Mouse (Mus musculus): Measurements from ENCODE around the gene Gm9918. TPM values are rescaled to one million over a fixed set of nuclear protein-coding genes. Genes with fewer than 3 reads are reported as not detected.
A peak's percentile ranks its signal among the peaks of the same experiment; 100 is the strongest.

The Gm9918 gene
- polyA plus RNA-seq, 1 experiment = not detected

GRCm38 (mm10) chr15:102295633-102296367 lies 25.4 kb downstream of the Gm9918 start, which contains the start of gene Espl1:
TSS of gene Espl1 (plus strand) at chr15:102296266.
- Histone ChIP-seq H3K4me1 (ENCODE audit: control insufficient read depth, insufficient read depth, low read length) (peaks cover 3% of the 10 kb centered on the region), H3K27ac (ENCODE audit: insufficient read depth, low read depth, low read length) (no peak within 1 kb of the TSS), H3K4me3 (ENCODE audit: insufficient read depth, low read length) (peak within 1 kb of the TSS; percentile 85)
- no peak for TF ChIP-seq POLR2A (IDR thresholded peaks at IDR 0.05; ENCODE audit: borderline replicate concordance, low read depth, low read length)
- no peak for TF ChIP-seq CTCF (IDR thresholded peaks at IDR 0.05; ENCODE audit: low read depth, low read length)

GRCm38 (mm10) chr15:102296368-102297006 lies 26.1 kb downstream of the Gm9918 start:
- Histone ChIP-seq H3K4me3 (ENCODE audit: insufficient read depth, low read length) (peak overlapping the region; percentile 85), H3K4me1 (ENCODE audit: control insufficient read depth, insufficient read depth, low read length) (peaks cover 3% of the 10 kb centered on the region), H3K27ac (ENCODE audit: insufficient read depth, low read depth, low read length) (no peak overlapping the region)
- no peak for TF ChIP-seq CTCF (IDR thresholded peaks at IDR 0.05; ENCODE audit: low read depth, low read length)
- 0 out of 2 replicates have a peak, but pooled peaks have one; percentile 61 for TF ChIP-seq POLR2A (IDR thresholded peaks at IDR 0.05; ENCODE audit: borderline replicate concordance, low read depth, low read length)

- H3K27ac ChIP-seq (ENCODE audit: insufficient read depth, low read depth, low read length) = no peak overlapping the region
- TF ChIP-seq POLR2A (IDR thresholded peaks at IDR 0.05; ENCODE audit: borderline replicate concordance, low read depth, low read length) (no peak), CTCF (IDR thresholded peaks at IDR 0.05; ENCODE audit: low read depth, low read length) (no peak)
Measured at GRCm38 (mm10) chr15:102302542-102302941, 32.2 kb downstream of the Gm9918 start.

GRCm38 (mm10) chr15:102308717-102309116 lies 38.4 kb downstream of the Gm9918 start:
- TF ChIP-seq CTCF (IDR thresholded peaks at IDR 0.05; ENCODE audit: low read depth, low read length) (no peak), POLR2A (IDR thresholded peaks at IDR 0.05; ENCODE audit: borderline replicate concordance, low read depth, low read length) (no peak)
- Histone ChIP-seq H3K4me1 (ENCODE audit: control insufficient read depth, insufficient read depth, low read length) (peaks cover 17% of the 10 kb centered on the region), H3K4me3 (ENCODE audit: insufficient read depth, low read length) (no peak overlapping the region), H3K27ac (ENCODE audit: insufficient read depth, low read depth, low read length) (no peak overlapping the region)

More at GRCm38 (mm10) chr15:102302542-102302941, 32.2 kb downstream of the Gm9918 start:
- Histone ChIP-seq H3K4me1 (ENCODE audit: control insufficient read depth, insufficient read depth, low read length) (no peaks in the 10 kb centered on the region; the same call in 1 of the 2 replicates), H3K4me3 (ENCODE audit: insufficient read depth, low read length) (no peak overlapping the region)

- TF ChIP-seq POLR2A (IDR thresholded peaks at IDR 0.05; ENCODE audit: borderline replicate concordance, low read depth, low read length) (no peak), CTCF (IDR thresholded peaks at IDR 0.05; ENCODE audit: low read depth, low read length) (no peak)
- Histone ChIP-seq H3K27ac (ENCODE audit: insufficient read depth, low read depth, low read length) (no peak overlapping the region), H3K4me1 (ENCODE audit: control insufficient read depth, insufficient read depth, low read length) (peaks cover 26% of the 10 kb centered on the region), H3K4me3 (ENCODE audit: insufficient read depth, low read length) (no peak overlapping the region)
Measured at GRCm38 (mm10) chr15:102310074-102310845, 39.9 kb downstream of the Gm9918 start.

GRCm38 (mm10) chr15:102311489-102311888 lies 41.1 kb downstream of the Gm9918 start:
- Histone ChIP-seq H3K4me1 (ENCODE audit: control insufficient read depth, insufficient read depth, low read length) (peaks cover 34% of the 10 kb centered on the region), H3K4me3 (ENCODE audit: insufficient read depth, low read length) (no peak overlapping the region), H3K27ac (ENCODE audit: insufficient read depth, low read depth, low read length) (peak overlapping the region; percentile 29)
- TF ChIP-seq POLR2A (IDR thresholded peaks at IDR 0.05; ENCODE audit: borderline replicate concordance, low read depth, low read length) (no peak), CTCF (IDR thresholded peaks at IDR 0.05; ENCODE audit: low read depth, low read length) (no peak)

- peaks cover 34% of the 10 kb centered on the region for H3K4me1 ChIP-seq (ENCODE audit: control insufficient read depth, insufficient read depth, low read length)
- TF ChIP-seq CTCF (IDR thresholded peaks at IDR 0.05; ENCODE audit: low read depth, low read length) (no peak), POLR2A (IDR thresholded peaks at IDR 0.05; ENCODE audit: borderline replicate concordance, low read depth, low read length) (no peak)
- peak overlapping the region; percentile 54 for H3K27ac ChIP-seq (ENCODE audit: insufficient read depth, low read depth, low read length)
- no peak overlapping the region for H3K4me3 ChIP-seq (ENCODE audit: insufficient read depth, low read length)
Measured at GRCm38 (mm10) chr15:102315292-102315691, 44.9 kb downstream of the Gm9918 start.

GRCm38 (mm10) chr15:102316263-102316662 lies 45.9 kb downstream of the Gm9918 start:
- Histone ChIP-seq H3K4me3 (ENCODE audit: insufficient read depth, low read length) (no peak overlapping the region), H3K27ac (ENCODE audit: insufficient read depth, low read depth, low read length) (peak overlapping the region; percentile 54), H3K4me1 (ENCODE audit: control insufficient read depth, insufficient read depth, low read length) (peaks cover 26% of the 10 kb centered on the region)
- no peak for TF ChIP-seq POLR2A (IDR thresholded peaks at IDR 0.05; ENCODE audit: borderline replicate concordance, low read depth, low read length)
- peak; percentile 57; the same call in 1 of the 2 replicates for TF ChIP-seq CTCF (IDR thresholded peaks at IDR 0.05; ENCODE audit: low read depth, low read length)

Other genes with a start within 250 kb of the Gm9918 start
- not detected in 2 replicates for gene Krt18, start 242.4 kb upstream of the Gm9918 start, polyA plus RNA-seq (2012; ENCODE audit: insufficient read depth, insufficient read length, missing spikeins)
- gene Eif4b, start 196.8 kb upstream of the Gm9918 start, polyA plus RNA-seq (2012; ENCODE audit: insufficient read depth, insufficient read length, missing spikeins) = 188 and 222 TPM in 2 replicates
- gene Tns2, start 170.2 kb upstream of the Gm9918 start, polyA plus RNA-seq (2012; ENCODE audit: insufficient read depth, insufficient read length, missing spikeins) = 1.4 and 2.1 TPM in 2 replicates
- 20.8 and 21.4 TPM in 2 replicates for gene Spryd3, start 134.3 kb upstream of the Gm9918 start, polyA plus RNA-seq (2012; ENCODE audit: insufficient read depth, insufficient read length, missing spikeins)
- gene Igfbp6, start 126.2 kb upstream of the Gm9918 start, polyA plus RNA-seq (2012; ENCODE audit: insufficient read depth, insufficient read length, missing spikeins) = not detected in 2 replicates
- 0.50 TPM in 1 of 2 replicates, not detected in the other for gene Soat2, start 120.0 kb upstream of the Gm9918 start, polyA plus RNA-seq (2012; ENCODE audit: insufficient read depth, insufficient read length, missing spikeins)
- 71.6 and 79.5 TPM in 2 replicates for gene Zfp740, start 67.3 kb upstream of the Gm9918 start, polyA plus RNA-seq (2012; ENCODE audit: insufficient read depth, insufficient read length, missing spikeins)
- 60.4 and 60.5 TPM in 2 replicates for gene Csad, start 65.8 kb upstream of the Gm9918 start, polyA plus RNA-seq (2012; ENCODE audit: insufficient read depth, insufficient read length, missing spikeins)
- gene Itgb7, start 38.6 kb upstream of the Gm9918 start, polyA plus RNA-seq (2012; ENCODE audit: insufficient read depth, insufficient read length, missing spikeins) = 32.3 and 35.8 TPM in 2 replicates
- gene Rarg, start 13.0 kb upstream of the Gm9918 start, polyA plus RNA-seq (2012; ENCODE audit: insufficient read depth, insufficient read length, missing spikeins) = 29.8 and 30.4 TPM in 2 replicates
- gene Mfsd5, start 8.9 kb downstream of the Gm9918 start, polyA plus RNA-seq (2012; ENCODE audit: insufficient read depth, insufficient read length, missing spikeins) = 71.6 and 78.4 TPM in 2 replicates
- gene Espl1, start 25.7 kb downstream of the Gm9918 start, polyA plus RNA-seq (2012; ENCODE audit: insufficient read depth, insufficient read length, missing spikeins) = 15.6 and 17.9 TPM in 2 replicates
- gene Pfdn5, start 55.6 kb downstream of the Gm9918 start, polyA plus RNA-seq (2012; ENCODE audit: insufficient read depth, insufficient read length, missing spikeins) = 542 and 550 TPM in 2 replicates
- 41.5 and 46.2 TPM in 2 replicates for gene Myg1, start 61.1 kb downstream of the Gm9918 start, polyA plus RNA-seq (2012; ENCODE audit: insufficient read depth, insufficient read length, missing spikeins)
- 35.7 and 39.7 TPM in 2 replicates for gene Aaas, start 80.2 kb downstream of the Gm9918 start, polyA plus RNA-seq (2012; ENCODE audit: insufficient read depth, insufficient read length, missing spikeins)
- 0.25 TPM in 1 of 2 replicates, not detected in the other for gene Sp7, start 96.6 kb downstream of the Gm9918 start, polyA plus RNA-seq (2012; ENCODE audit: insufficient read depth, insufficient read length, missing spikeins)
- gene Sp1, start 135.6 kb downstream of the Gm9918 start, polyA plus RNA-seq (2012; ENCODE audit: insufficient read depth, insufficient read length, missing spikeins) = 43.8 and 47.0 TPM in 2 replicates
- not detected in 2 replicates for gene Amhr2, start 174.8 kb downstream of the Gm9918 start, polyA plus RNA-seq (2012; ENCODE audit: insufficient read depth, insufficient read length, missing spikeins)
- 372 and 379 TPM in 2 replicates for gene Prr13, start 188.5 kb downstream of the Gm9918 start, polyA plus RNA-seq (2012; ENCODE audit: insufficient read depth, insufficient read length, missing spikeins)
- 724 and 763 TPM in 2 replicates for gene Pcbp2, start 200.0 kb downstream of the Gm9918 start, polyA plus RNA-seq (2012; ENCODE audit: insufficient read depth, insufficient read length, missing spikeins)
- not detected in 2 replicates for gene Gm10337, start 233.2 kb downstream of the Gm9918 start, polyA plus RNA-seq (2012; ENCODE audit: insufficient read depth, insufficient read length, missing spikeins)
- 17.4 and 17.5 TPM in 2 replicates for gene Map3k12, start 246.5 kb downstream of the Gm9918 start, polyA plus RNA-seq (2012; ENCODE audit: insufficient read depth, insufficient read length, missing spikeins)
- gene Tarbp2, start 247.6 kb downstream of the Gm9918 start, polyA plus RNA-seq (2012; ENCODE audit: insufficient read depth, insufficient read length, missing spikeins) = 24.9 and 33.9 TPM in 2 replicates